Mouse (Mus musculus) embryonic fibroblast, embryonic 13.5 days (primary cell): ENCODE data around the gene Atg4a-ps. TPM values are rescaled to one million over a fixed set of nuclear protein-coding genes. Genes with fewer than 3 reads are reported as not detected.

Experiments used
- H3K27ac ChIP-seq: 2 replicates; pipeline ENCODE4 v1.5.1; 2012; ENCODE audit warnings: low read length, control low read depth, inconsistent platforms; ENCODE audit not compliant: insufficient read depth
- H3K4me1 ChIP-seq: 2 replicates; pipeline ENCODE4 v1.6.1; 2011; ENCODE audit warnings: low read length; ENCODE audit not compliant: control insufficient read depth, insufficient read depth
- H3K4me3 ChIP-seq: 2 replicates; pipeline ENCODE4 v1.5.1; 2011; ENCODE audit warnings: mild to moderate bottlenecking, control low read depth, low read length; ENCODE audit not compliant: insufficient read depth
- CTCF ChIP-seq: IDR thresholded peaks from 2 replicates; pipeline ENCODE4 v1.5.1; 2011; ENCODE audit warnings: mild to moderate bottlenecking, control low read depth, low read length, moderate library complexity, borderline replicate concordance; ENCODE audit not compliant: insufficient read depth
- POLR2A ChIP-seq: IDR thresholded peaks from 2 replicates; pipeline ENCODE4 v1.6.1; 2011; ENCODE audit warnings: low read depth, mild to moderate bottlenecking, control low read depth, low read length, moderate library complexity
- polyA plus RNA-seq: library from polyadenylated mRNA; stranded (reverse); fragments of >200 nt; gene quantifications from 2 replicates; pipeline ENCODE4 v1.2.4, GENCODE M21; 2011; ENCODE audit warnings: low read depth; ENCODE audit not compliant: missing spikeins, insufficient read length

The Atg4a-ps gene
- polyA plus RNA-seq, 1 experiment, result 4.0 TPM

DNA sequence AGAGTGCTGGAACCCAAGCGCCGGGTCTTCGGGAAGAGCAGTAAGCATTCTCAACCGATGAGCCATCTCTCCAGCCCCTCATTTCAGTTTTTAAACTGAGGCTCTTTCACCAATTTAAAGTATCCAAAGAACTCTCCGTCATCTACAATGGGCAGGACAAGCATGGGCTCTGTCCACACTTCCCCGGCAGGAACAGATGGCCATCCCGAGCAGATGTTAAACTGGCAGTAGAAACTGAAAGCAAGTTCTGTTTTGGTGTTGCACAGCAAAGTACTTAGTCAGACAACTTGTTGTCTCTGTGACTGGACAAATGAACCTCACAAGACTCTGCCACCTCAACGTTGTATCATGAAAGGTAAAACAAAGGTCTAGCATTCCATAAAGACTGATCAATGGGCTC lies 15.8 kb upstream of the Atg4a-ps start:
- TF ChIP-seq POLR2A (no peak), CTCF (no peak)
- peaks cover 8% of the 10 kb centered on the region for H3K4me1 ChIP-seq
- no peak overlapping the region for H3K27ac ChIP-seq
- H3K4me3 ChIP-seq, result no peak overlapping the region

DNA sequence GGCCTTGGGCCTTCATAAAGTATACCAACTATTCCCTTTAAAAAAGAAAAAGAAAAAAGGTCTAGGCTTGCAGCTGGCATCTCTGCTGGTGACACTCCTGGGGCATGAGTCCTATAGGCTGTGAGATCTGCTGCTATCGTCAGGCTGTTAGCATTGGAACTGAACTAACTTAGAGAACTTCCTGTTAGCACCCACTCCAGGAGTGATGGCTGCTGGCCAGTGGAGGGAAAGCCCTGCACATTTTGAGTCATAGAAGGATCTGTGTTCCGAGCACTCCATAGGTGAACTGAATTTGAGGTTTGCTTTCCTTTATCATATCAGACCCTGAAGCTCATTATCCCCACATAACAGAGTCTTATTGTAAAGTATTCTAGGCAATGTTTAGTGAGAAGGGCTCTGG lies 14.1 kb upstream of the Atg4a-ps start:
- Histone ChIP-seq H3K4me1 (peaks cover 9% of the 10 kb centered on the region), H3K27ac (no peak overlapping the region), H3K4me3 (no peak overlapping the region)
- TF ChIP-seq CTCF, result no peak
- TF ChIP-seq POLR2A, result no peak

DNA sequence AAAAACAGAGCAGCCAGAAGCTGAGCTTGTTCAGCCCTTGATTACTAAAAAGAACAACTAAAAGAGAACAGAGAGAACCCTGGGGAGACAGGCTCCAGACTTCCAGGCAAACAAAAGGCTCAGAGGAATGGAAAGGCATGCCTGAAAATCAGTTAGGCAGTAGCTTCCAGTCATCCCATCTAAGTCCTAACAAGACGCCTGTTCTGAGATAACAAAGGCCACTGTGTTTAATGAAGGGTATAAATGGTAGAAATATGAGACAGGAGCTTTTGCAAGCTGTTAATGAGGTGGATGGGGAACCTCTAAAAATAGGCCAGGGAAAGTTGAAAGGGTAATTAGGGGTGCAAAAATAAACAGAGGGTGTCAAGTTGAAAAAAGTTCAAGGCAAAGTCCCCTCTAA lies 4.5 kb upstream of the Atg4a-ps start:
- Histone ChIP-seq H3K4me1 (peaks cover 3% of the 10 kb centered on the region), H3K27ac (no peak overlapping the region)
- TF ChIP-seq POLR2A (no peak), CTCF (no peak)

DNA sequence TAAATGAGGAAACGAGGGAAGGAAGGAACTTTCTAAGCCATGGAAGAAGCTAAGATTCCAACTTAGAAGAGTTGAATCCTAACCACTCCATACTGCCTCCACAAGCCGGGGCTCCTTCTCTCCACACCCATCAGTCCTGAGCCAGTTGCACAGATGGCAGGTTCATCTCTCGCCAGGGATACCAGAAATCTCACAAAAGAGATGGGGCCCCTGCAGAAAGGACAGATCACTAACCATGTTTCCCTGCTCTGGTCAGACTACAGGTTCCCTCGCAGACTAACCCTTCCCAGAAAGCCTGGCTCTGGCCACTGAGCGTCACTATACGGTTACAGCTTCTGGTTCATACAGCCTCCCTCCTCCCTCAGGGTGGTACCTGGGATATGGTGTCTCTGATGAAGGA lies 3.8 kb upstream of the Atg4a-ps start:
- no peak overlapping the region for H3K4me3 ChIP-seq
- H3K27ac ChIP-seq, result no peak overlapping the region
- H3K4me1 ChIP-seq, result no peaks in the 10 kb centered on the region; the same call in 1 of the 2 replicates
- TF ChIP-seq CTCF, result no peak
- no peak for TF ChIP-seq POLR2A

More for the DNA sequence above, 4.5 kb upstream of the Atg4a-ps start:
- H3K4me3 ChIP-seq, result no peak overlapping the region

DNA sequence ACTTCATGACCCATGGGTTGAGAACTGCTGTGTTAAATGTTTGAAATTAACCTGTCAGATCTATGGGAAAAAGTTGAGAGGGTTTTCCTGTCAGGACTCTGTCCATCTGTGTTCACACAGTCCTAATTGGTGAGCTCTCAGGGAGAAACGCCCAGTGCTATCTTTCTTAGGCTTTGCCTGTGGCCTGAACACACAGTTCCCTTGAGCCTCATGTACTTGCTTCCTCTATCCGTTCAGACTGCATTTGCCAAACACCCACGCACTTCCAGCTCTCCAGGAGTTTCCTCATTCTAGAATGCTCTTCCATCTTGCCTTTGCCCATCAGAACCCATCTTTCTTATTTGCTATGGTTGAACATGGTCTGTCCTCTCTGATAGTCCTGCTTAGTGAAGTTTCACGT lies 2.6 kb upstream of the Atg4a-ps start:
- H3K4me1 ChIP-seq, result no peaks in the 10 kb centered on the region
- TF ChIP-seq CTCF, result no peak
- TF ChIP-seq POLR2A, result no peak
- no peak overlapping the region for H3K4me3 ChIP-seq
- H3K27ac ChIP-seq, result no peak overlapping the region

DNA sequence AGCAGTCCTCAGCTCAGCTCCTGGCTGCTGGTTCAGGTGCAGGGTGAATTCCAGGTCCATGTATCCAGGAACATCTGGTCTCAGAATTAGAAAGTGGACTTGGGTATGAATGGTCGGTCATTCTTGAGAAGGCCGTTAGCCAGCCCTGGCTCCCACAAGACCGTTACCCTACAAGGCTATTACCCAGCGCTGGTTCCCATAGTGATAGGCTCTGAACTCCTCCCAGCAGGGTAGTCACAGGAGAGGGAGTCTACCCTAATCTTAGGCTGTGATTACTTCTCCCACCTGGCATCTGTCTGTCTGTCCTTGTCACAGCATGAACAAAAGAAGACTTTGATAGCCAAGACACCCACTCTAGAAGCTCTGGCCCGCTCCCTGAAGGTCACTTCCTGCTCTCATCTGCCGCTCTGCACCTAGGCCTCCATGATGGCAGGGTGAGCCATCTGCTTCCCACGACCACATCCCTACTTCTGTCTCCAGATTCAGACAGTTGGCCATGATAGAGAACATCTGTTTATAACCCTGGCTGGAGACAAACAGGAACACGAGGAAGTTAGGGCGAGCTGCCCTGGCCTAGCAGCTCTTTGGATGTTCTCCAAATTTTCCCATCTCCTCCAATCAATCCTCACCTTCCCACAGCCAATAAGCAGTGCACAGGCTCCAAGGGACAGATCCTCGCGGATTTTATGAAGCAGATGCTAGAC lies 1.4 kb upstream of the Atg4a-ps start:
- no peak for TF ChIP-seq POLR2A
- no peak for TF ChIP-seq CTCF
- H3K4me1 ChIP-seq, result no peaks in the 10 kb centered on the region
- H3K27ac ChIP-seq, result no peak overlapping the region
- no peak overlapping the region for H3K4me3 ChIP-seq

DNA sequence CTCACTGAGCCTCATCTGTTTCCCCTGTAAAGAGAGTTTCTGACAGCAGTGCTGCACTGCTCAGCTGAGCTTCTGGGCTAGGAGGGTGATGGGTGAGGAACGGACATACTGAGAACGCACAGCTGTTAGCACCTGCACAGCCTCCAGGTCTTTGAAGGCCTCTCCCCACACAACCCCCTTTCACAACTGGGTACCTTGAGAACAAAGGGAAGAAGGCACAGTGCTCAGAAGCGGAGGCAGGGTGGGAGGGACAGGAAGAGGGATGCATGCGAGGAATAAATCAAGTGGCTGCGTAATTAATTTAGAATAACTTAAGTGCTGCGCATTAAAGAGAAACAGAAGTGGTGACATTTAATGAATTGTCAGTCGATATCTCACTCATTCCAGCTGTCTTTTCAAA lies 4.6 kb downstream of the Atg4a-ps start:
- TF ChIP-seq POLR2A (no peak), CTCF (no peak)
- peaks cover 7% of the 10 kb centered on the region; the same call in 1 of the 2 replicates for H3K4me1 ChIP-seq
- H3K4me3 ChIP-seq, result no peak overlapping the region
- no peak overlapping the region for H3K27ac ChIP-seq

DNA sequence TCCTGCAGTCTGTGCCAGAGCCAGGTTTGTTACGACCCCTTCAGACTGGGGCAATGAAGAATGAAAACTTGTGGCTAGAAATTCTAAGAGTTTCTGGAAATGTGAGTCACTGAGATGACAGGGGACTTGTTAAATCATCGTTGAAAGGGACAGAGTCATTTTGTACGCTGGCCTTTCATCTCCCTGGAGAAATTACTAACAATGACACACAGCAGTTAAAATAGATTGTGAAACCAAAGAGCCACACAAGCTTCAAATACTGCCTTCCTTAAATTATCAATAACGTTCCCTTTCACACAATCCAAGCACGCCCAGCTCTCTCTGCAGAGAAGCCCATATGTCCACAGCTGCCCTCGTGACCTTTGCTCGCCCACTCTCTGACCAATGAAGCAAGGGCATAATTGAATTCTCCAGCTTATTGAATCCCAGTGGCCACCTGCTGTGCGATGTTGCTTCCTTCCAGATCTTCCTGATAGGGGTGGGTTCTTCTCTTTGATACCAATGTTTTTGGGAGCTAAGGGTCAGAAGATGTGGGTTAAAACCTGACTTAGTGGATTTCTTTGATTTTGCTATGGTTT lies 5.6 kb downstream of the Atg4a-ps start:
- no peak for TF ChIP-seq POLR2A
- no peak for TF ChIP-seq CTCF
- H3K4me1 ChIP-seq, result peaks cover 7% of the 10 kb centered on the region; the same call in 1 of the 2 replicates

DNA sequence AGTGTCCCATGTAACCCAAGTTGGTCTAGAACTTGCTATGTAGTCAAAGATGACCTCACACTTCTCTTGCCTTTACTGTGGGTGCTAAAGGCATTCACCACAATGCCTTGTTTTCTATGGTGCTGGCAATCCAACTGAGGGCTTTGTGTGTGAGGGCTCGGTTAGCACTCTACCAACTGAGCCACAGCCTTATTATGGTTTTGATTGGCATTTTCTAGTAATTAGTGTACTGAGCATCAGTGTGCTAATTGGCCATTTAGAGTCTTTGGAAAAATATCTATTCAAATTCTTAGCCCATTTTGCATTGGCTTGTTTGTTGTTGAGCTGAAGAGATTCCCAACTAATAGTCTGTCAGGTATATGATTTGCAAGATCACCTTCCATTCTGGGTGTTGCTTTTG lies 8.2 kb downstream of the Atg4a-ps start:
- H3K4me3 ChIP-seq, result no peak overlapping the region
- TF ChIP-seq CTCF (no peak), POLR2A (no peak)
- no peak overlapping the region for H3K27ac ChIP-seq
- H3K4me1 ChIP-seq, result peaks cover 14% of the 10 kb centered on the region

More for the DNA sequence above, 5.6 kb downstream of the Atg4a-ps start:
- Histone ChIP-seq H3K4me3 (no peak overlapping the region), H3K27ac (0 out of 2 replicates have a peak overlapping the region, but pooled peaks have one; percentile 20)

DNA sequence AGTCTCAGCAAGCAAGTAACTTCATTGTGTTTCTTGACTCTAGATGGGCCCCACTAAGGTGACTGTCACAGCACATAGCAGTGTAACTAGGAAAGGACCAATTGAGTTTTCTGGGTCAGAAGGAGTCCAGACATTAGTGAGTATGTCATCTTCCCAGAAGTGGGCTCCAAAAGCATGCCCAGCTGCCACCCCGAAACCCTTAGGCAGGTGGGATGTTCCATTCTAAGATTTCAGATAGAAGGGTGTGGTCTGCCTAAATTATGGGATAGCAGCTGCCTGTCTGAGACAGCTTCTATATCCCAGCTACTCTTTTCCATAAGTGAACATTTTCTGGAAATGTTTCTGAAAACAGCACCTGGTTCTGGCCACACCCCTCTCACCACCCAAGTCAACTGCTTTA lies 11.6 kb downstream of the Atg4a-ps start:
- Histone ChIP-seq H3K27ac (no peak overlapping the region), H3K4me1 (peaks cover 9% of the 10 kb centered on the region; the same call in 1 of the 2 replicates), H3K4me3 (no peak overlapping the region)
- TF ChIP-seq CTCF (no peak), POLR2A (no peak)
